Mouse (Mus musculus): ENCODE measurements around the gene Mog. TPM values are rescaled to one million over a fixed set of nuclear protein-coding genes. Genes with fewer than 3 reads are reported as not detected.
A peak's percentile ranks its signal among the peaks of the same experiment; 100 is the strongest.
"Not testable (repeated sequence)": the region's sequence is repeated elsewhere in the genome, so short reads cannot be mapped to it uniquely, and the experiment has no call there.

Gene Mog
- polyA plus RNA-seq, 1 experiment from 2014 or later: not detected

DNA sequence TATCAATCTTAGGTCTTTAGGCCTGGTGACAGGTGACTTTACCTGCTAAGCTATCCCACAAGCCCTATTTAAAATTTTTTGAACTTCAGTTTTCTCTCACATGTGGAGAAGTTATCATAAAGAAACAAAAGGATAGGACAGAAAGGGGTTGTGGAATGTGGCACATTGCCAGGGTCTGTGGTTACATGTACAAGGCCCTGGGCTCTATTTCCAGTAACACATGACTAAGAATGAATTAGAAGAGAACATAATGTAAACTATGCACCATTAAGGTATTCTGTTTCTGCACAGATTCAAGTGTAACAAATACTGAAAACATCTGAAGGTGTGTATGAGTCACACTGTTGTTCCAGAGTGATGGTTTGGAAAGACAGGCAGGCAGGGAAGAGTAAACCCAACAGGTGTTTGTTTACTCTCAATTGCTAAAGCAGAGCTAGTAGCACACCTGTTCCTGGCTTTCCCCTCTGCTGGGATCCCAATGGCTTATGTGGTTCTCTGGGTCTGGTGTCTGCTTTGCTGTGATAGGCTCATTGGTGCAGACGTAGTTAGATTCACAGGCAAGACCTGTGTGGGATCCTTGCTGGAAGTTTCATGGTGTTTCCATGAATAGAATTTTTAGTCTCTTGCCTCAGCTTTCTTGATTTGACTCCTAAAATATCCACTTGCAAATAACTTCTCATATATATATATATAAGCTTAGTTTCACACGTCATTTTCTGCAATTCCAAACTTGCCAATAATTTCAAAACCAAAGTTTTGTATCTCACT, 16.1 kb upstream of the Mog start:
- Histone ChIP-seq H3K27ac (no peak overlapping the region), H3K9ac (no peak overlapping the region), H3K36me3 (no peaks in the 10 kb centered on the region), H3K4me1 (no peaks in the 10 kb centered on the region), H3K4me3 (no peak overlapping the region), H3K27me3 (no peaks in the 10 kb centered on the region), H3K4me2 (no peak overlapping the region), H3K9me3 (no peaks in the 10 kb centered on the region)
- 65% methylated on average over 2 of the region's 2 CpGs for WGBS
- ATAC-seq (ENCODE audit: insufficient number of reproducible peaks, low FRiP score, low TSS enrichment, low read depth): no peak

DNA sequence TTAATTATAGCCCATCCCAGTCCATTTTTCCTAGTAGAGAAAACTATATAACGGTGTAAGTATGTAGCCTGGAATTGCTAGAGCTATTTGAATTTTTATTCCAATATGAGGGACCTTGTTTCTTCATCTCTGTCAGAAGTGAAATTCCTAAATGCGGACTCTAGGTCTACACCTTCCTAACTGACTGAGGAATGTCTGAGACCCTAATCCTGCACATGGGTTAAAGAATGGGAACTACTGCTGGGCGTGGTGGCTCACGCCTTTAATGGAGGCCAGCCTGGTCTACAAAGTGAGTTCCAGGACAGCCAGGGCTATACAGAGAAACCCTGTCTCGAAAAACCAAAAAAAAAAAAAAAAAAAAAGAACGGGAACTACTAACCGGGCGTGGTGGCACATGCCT, 6.0 kb upstream of the Mog start:
- ATAC-seq (ENCODE audit: insufficient number of reproducible peaks, low FRiP score, low TSS enrichment, low read depth): no peak
- no peaks in the 10 kb centered on the region for H3K4me1 ChIP-seq

DNA sequence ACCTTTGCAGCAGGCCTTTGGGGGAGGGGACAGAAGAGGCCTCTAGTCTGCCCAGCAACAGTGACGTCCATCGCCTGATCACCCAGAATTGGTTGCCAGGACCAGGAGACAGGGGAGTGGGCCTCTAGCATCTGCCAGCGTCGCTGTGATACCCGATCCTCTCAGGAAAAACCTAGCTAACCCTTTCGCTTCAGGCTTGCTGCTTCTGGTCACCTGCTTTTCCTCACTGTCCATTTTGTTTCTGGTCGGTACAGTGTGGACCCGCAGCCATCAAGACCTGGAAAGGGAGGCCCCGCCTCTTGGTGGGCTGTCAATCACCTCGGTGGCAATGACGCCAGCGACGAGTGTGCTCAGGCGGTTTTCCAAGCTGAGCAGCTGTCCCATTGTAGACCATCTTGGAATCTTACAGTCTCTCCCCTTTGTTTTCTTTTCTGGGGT, 5.5 kb upstream of the Mog start:
- WGBS: under 1% methylated on average over 14 of the region's 14 CpGs
- Histone ChIP-seq H3K4me3 (peak overlapping the region; percentile 54), H3K27ac (peak overlapping the region; percentile 94), H3K4me2 (peak overlapping the region; percentile 47), H3K9me3 (no peaks in the 10 kb centered on the region), H3K27me3 (no peaks in the 10 kb centered on the region), H3K36me3 (no peaks in the 10 kb centered on the region), H3K9ac (peak overlapping the region; percentile 39), H3K4me1 (no peaks in the 10 kb centered on the region)
- ATAC-seq (ENCODE audit: insufficient number of reproducible peaks, low FRiP score, low TSS enrichment, low read depth): peak; percentile 98

More for the DNA sequence above, 6.0 kb upstream of the Mog start:
- Histone ChIP-seq H3K27ac (peak overlapping the region; percentile 94), H3K9ac (peak overlapping the region; percentile 39; the same call in 1 of the 2 replicates), H3K36me3 (no peaks in the 10 kb centered on the region), H3K27me3 (no peaks in the 10 kb centered on the region), H3K4me2 (peak overlapping the region; percentile 47), H3K4me3 (peak overlapping the region; percentile 54), H3K9me3 (no peaks in the 10 kb centered on the region)
- 57% methylated on average over 7 of the region's 8 CpGs for WGBS

DNA sequence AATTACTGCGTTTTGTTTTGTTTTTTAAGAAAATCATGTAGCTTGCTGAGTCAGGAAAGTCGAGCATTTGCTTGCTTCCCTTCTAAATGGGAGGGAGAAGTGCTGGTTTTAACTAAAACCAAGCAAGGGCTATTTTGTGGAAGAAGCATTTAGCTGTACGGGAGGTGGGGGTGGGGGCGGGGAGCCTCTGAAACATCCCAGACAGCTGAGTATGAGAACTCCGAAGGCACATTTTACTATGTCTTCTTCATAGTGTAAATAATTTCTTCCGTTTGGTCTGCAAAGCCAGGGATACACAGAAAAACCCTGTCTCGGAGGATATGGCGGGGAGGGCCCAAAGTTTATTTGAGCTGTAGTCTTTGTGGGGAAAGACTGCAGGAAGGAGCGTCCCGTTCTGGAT, 5.0 kb upstream of the Mog start:
- WGBS: 3% methylated on average over 10 of the region's 10 CpGs
- ATAC-seq (ENCODE audit: insufficient number of reproducible peaks, low FRiP score, low TSS enrichment, low read depth): no peak

DNA sequence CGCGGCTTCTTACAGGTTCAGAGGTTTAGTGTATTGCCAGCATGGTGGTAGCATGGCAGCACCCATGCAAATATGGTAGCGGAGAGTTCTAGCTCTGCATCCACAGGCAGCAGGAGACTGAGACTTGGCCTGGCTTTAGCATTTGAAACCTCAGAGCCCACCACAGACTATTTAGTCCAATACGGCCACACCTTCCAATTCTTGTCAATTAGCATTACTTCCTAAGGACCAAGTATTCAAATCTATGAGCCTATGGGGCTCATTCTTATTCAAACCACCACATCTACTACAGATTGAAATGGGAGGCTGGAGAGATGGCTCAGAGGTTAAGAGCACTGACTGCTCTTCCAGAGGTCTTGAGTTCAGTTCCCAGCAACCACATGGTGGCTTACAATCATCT, 4.3 kb upstream of the Mog start:
- H3K4me3 ChIP-seq: no peak overlapping the region
- H3K36me3 ChIP-seq: no peaks in the 10 kb centered on the region
- no peak overlapping the region for H3K4me2 ChIP-seq
- peak overlapping the region; percentile 94; the same call in 1 of the 2 replicates for H3K27ac ChIP-seq
- H3K9ac ChIP-seq: no peak overlapping the region
- no peaks in the 10 kb centered on the region for H3K4me1 ChIP-seq
- no peak for ATAC-seq (ENCODE audit: insufficient number of reproducible peaks, low FRiP score, low TSS enrichment, low read depth)
- no peaks in the 10 kb centered on the region for H3K9me3 ChIP-seq
- WGBS: 97% methylated on average over 4 of the region's 4 CpGs
- no peaks in the 10 kb centered on the region for H3K27me3 ChIP-seq

More for the DNA sequence above, 5.0 kb upstream of the Mog start:
- H3K4me1 ChIP-seq: no peaks in the 10 kb centered on the region
- peak overlapping the region; percentile 94 for H3K27ac ChIP-seq
- no peaks in the 10 kb centered on the region for H3K27me3 ChIP-seq
- H3K4me2 ChIP-seq: peak overlapping the region; percentile 47
- H3K9ac ChIP-seq: no peak overlapping the region
- H3K36me3 ChIP-seq: no peaks in the 10 kb centered on the region
- no peaks in the 10 kb centered on the region for H3K9me3 ChIP-seq
- H3K4me3 ChIP-seq: peak overlapping the region; percentile 54

DNA sequence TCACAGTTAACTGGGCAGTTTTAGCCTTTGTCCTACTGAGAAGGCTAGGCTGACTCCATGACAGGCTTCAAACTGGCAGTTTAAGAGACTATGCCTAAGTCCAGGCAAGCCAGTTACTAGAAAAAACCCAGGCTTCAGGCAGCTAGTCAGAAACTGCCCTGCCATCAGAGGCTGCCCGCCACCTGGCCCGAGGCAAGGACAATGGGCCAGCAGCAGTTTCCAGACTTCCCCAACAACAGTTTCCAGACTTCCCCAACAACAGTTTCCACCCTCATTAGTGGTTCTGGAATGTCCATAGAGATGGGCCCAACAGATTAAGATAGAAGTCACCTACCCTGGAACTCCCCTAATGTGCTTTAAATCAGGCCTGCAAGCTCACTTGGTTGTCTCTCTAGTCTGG, 3.2 kb upstream of the Mog start:
- Histone ChIP-seq H3K4me1 (no peaks in the 10 kb centered on the region), H3K4me2 (no peak overlapping the region), H3K27ac (no peak overlapping the region), H3K27me3 (no peaks in the 10 kb centered on the region), H3K4me3 (no peak overlapping the region), H3K9ac (no peak overlapping the region), H3K9me3 (no peaks in the 10 kb centered on the region), H3K36me3 (no peaks in the 10 kb centered on the region)
- WGBS: 85% methylated on average over 2 of the region's 2 CpGs
- no peak for ATAC-seq (ENCODE audit: insufficient number of reproducible peaks, low FRiP score, low TSS enrichment, low read depth)

DNA sequence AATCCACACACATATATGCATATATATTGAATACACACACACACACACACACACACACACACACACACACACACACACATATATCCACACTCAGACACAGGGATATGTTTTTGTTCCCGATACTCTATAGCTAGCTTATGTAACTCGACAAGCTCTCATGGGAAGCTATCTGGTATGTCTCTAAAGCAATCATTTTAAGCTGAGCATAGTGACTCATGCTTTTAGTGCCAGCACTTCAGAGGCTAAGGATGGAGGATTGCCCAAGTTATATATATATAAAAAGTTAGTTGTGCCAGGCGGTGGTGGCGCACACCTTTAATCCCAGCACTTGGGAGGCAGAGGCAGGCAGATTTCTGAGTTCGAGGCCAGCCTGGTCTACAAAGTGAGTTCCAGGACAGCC, 4.0 kb downstream of the Mog start:
- H3K9me3 ChIP-seq; H3K4me1 ChIP-seq; H3K9ac ChIP-seq; ATAC-seq (ENCODE audit: insufficient number of reproducible peaks, low FRiP score, low TSS enrichment, low read depth); H3K36me3 ChIP-seq; H3K27ac ChIP-seq; H3K4me3 ChIP-seq; H3K4me2 ChIP-seq; H3K27me3 ChIP-seq: not testable (repeated sequence)
- 85% methylated on average over 5 of the region's 5 CpGs for WGBS

DNA sequence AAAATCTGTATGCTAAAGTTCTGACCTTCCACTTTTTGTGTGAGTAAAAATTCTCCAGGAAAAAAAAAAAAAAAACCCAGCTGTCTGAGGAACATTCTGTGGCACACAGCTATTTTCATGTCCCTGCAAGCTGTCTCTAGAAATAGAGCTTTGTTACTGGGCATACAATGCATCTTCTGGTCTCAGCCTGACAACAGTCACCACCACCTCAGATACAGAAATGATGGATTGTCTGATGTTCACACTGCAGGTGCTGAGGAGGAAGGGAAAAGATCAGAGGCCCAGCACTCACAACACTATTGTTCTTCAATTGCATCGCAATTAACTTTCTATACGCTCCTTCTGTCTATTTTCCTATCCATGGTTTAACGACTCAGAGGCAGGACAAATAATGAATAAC, 4.9 kb downstream of the Mog start:
- H3K4me3 ChIP-seq: no peak overlapping the region
- no peaks in the 10 kb centered on the region for H3K27me3 ChIP-seq
- no peak for ATAC-seq (ENCODE audit: insufficient number of reproducible peaks, low FRiP score, low TSS enrichment, low read depth)
- WGBS: 85% methylated on average over 3 of the region's 3 CpGs
- H3K9ac ChIP-seq: no peak overlapping the region
- no peaks in the 10 kb centered on the region for H3K4me1 ChIP-seq
- no peak overlapping the region for H3K4me2 ChIP-seq
- no peaks in the 10 kb centered on the region for H3K9me3 ChIP-seq
- H3K27ac ChIP-seq: no peak overlapping the region
- H3K36me3 ChIP-seq: no peaks in the 10 kb centered on the region

DNA sequence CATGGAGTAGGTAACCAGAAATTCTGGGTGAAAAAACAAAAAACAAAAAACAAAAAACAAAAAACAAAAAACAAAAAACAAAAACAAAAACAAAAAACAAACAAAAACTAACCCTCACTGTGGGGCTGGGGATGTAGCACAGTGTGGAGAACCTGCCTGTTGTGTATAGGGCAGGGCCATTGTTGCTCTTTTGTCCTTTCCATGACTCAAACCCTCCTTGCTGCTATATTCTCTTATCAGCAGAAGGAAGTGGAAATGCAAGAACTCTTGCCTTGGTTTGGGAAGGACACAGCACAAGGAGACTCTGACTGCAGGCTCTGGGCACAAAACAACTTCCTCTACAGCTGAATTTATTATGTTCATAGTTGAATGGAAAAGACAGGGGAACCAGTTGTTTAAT, 6.9 kb downstream of the Mog start:
- H3K27me3 ChIP-seq: no peaks in the 10 kb centered on the region
- H3K4me2 ChIP-seq: no peak overlapping the region
- H3K36me3 ChIP-seq: peaks cover under 1% of the 10 kb centered on the region; the same call in 1 of the 2 replicates
- no peak overlapping the region for H3K4me3 ChIP-seq
- H3K4me1 ChIP-seq: no peaks in the 10 kb centered on the region
- ATAC-seq (ENCODE audit: insufficient number of reproducible peaks, low FRiP score, low TSS enrichment, low read depth): no peak
- H3K9me3 ChIP-seq: no peaks in the 10 kb centered on the region
- no peak overlapping the region for H3K9ac ChIP-seq
- no peak overlapping the region for H3K27ac ChIP-seq

DNA sequence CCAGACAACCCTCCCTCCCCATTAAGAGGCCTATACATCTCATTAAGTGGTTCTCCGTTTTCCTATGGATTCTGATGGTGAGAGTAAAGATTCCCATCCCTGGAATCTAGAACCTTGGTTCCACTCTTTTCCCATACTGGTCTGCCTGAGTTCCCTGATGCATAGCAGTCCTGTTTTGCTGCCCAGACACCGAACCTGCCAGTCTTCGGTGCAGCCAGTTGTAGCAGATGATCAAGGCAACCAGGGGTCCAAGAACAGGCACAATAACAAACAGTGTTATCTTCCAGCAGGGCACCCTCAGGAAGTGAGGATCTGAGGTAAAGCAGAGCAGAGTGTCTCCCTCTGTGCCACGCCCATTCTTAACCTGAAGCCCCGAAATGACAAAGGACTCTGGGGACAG, 11.1 kb downstream of the Mog start:
- no peak overlapping the region for H3K27ac ChIP-seq

DNA sequence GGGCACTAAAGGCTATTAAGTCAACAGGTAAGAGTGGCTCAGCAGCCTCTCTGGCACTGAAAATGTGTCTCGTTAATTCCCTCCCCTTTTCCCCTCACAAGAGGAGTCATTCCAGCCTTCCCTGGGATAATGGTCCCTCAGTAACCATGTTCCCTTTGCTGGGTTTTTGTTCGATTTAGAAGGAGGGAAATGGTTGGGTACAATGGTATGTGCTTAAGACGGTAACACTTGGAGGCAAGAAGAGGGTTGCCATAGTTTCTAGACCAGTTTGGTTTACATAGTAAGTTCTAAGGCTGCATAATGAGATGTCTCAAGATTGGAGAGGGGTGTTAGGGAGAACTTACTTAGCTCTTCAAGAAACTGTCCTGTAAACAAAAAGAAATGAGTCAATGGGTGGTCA, 11.5 kb downstream of the Mog start:
- Histone ChIP-seq H3K27me3 (no peaks in the 10 kb centered on the region), H3K9me3 (no peaks in the 10 kb centered on the region), H3K4me1 (no peaks in the 10 kb centered on the region), H3K36me3 (peaks cover 43% of the 10 kb centered on the region), H3K4me2 (no peak overlapping the region), H3K9ac (no peak overlapping the region), H3K27ac (no peak overlapping the region), H3K4me3 (no peak overlapping the region)
- ATAC-seq (ENCODE audit: insufficient number of reproducible peaks, low FRiP score, low TSS enrichment, low read depth): no peak
- WGBS: 83% methylated on average over 3 of the region's 3 CpGs

More for the DNA sequence above, 11.1 kb downstream of the Mog start:
- H3K9ac ChIP-seq: no peak overlapping the region
- no peak overlapping the region for H3K4me2 ChIP-seq
- H3K27me3 ChIP-seq: no peaks in the 10 kb centered on the region
- H3K36me3 ChIP-seq: peaks cover 39% of the 10 kb centered on the region
- WGBS: 75% methylated on average over 5 of the region's 5 CpGs
- no peak for ATAC-seq (ENCODE audit: insufficient number of reproducible peaks, low FRiP score, low TSS enrichment, low read depth)
- H3K4me1 ChIP-seq: no peaks in the 10 kb centered on the region
- no peak overlapping the region for H3K4me3 ChIP-seq
- no peaks in the 10 kb centered on the region for H3K9me3 ChIP-seq

DNA sequence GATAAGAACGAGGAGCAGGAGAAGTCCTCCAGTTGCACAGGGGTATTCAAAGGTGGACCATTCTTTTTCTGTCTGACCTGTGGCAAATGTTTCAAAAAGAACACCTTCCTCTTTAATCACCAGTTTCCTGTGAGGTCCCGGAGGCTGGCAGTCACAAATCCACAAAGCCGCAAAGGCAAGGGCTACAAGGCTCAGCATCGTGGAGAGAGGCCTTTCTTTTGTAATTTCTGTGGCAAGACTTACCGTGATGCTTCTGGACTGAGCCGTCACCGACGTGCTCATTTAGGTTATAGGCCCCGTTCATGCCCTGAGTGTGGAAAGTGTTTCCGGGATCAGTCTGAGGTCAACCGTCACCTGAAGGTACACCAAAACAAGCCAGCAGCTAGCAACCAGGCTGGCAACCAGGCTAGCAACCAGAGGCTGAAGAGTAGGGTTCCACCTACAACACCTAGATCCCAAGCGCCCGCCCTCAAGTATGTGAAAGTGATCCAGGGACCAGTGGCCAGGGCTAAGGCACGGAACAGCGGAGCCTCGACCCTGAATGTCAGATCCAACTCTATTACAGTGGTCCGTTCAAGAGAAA, 13.6 kb downstream of the Mog start:
- H3K36me3 ChIP-seq: peaks cover 51% of the 10 kb centered on the region
- 91% methylated on average over 17 of the region's 17 CpGs for WGBS

More for the DNA sequence above, 13.6 kb downstream of the Mog start:
- H3K4me2 ChIP-seq: no peak overlapping the region
- H3K4me1 ChIP-seq: no peaks in the 10 kb centered on the region
- no peak overlapping the region for H3K9ac ChIP-seq
- no peak for ATAC-seq (ENCODE audit: insufficient number of reproducible peaks, low FRiP score, low TSS enrichment, low read depth)
- no peak overlapping the region for H3K27ac ChIP-seq
- H3K9me3 ChIP-seq: no peaks in the 10 kb centered on the region
- H3K4me3 ChIP-seq: no peak overlapping the region
- no peaks in the 10 kb centered on the region for H3K27me3 ChIP-seq

All from limb, embryonic 15.5 days (tissue).